Mouse (Mus musculus) spleen, postnatal 4 days (tissue): Measurements from ENCODE around the gene Htr5a.

Source experiments
- DNase-seq, 2 experiments: peaks; one replicate each; pipeline ENCODE4 v3.0.0; 2022; ENCODE audit warnings: low spot score in 2 of 2

The Htr5a gene

GRCm38 (mm10) chr5:27881261-27881660, 39.3 kb downstream of the Htr5a start:
- DNase-seq, result peak in 1 of 2 experiments; percentile 39

- no peak for DNase-seq
Measured at GRCm38 (mm10) chr5:27888080-27888479, 46.1 kb downstream of the Htr5a start.

- no peak for DNase-seq
Measured at GRCm38 (mm10) chr5:27895961-27896360, 54.0 kb downstream of the Htr5a start.

GRCm38 (mm10) chr5:27899756-27900155, 57.8 kb downstream of the Htr5a start:
- no peak for DNase-seq

GRCm38 (mm10) chr5:27900186-27900585, 58.2 kb downstream of the Htr5a start:
- no peak for DNase-seq
